Mouse (Mus musculus) heart, postnatal 0 days (tissue): ENCODE results near the gene Pafah1b3.

Experiments used
- CTCF ChIP-seq: IDR thresholded peaks from 2 replicates; pipeline ENCODE4 v1.5.1; 2016; ENCODE audit warnings: antibody characterized with exemption, control low read depth, low read depth
- EP300 ChIP-seq: IDR thresholded peaks from 2 replicates; pipeline ENCODE4 v1.6.1; 2016; ENCODE audit warnings: antibody characterized with exemption, low read depth

GRCm38 (mm10) chr7:25266180-25266962, 31.4 kb downstream of the Pafah1b3 start:
- TF ChIP-seq CTCF (no peak), EP300 (no peak)
